Mouse (Mus musculus): ENCODE results near the gene Rtkn. TPM values are rescaled to one million over a fixed set of nuclear protein-coding genes. Genes with fewer than 3 reads are reported as not detected.

The Rtkn gene
- polyA plus RNA-seq (2015; fragmentation: Nextera tagmentation; extraction: Ambion mirVana) = 24.4 and 26.1 TPM in 2 replicates

- no peaks in the 10 kb centered on the region; the same call in 1 of the 2 replicates for H3K36me3 ChIP-seq (ENCODE audit: control insufficient read depth, insufficient read depth, low read length)
- peak; percentile 9; the same call in 1 of the 2 replicates for ATAC-seq
- H3K4me2 ChIP-seq (ENCODE audit: low read depth, low read length) = peak within 1 kb of the TSS; percentile 81
- H3K27me3 ChIP-seq (replicated peaks; ENCODE audit: control insufficient read depth, insufficient read depth, low read length) = no peaks in the 10 kb centered on the region
- no peaks in the 10 kb centered on the region for H3K9me3 ChIP-seq (ENCODE audit: control insufficient read depth, low read length)
- WGBS = 58% methylated on average over 7 of the region's 7 CpGs
- H3K4me1 ChIP-seq (ENCODE audit: control insufficient read depth, insufficient read depth, low read length) = peaks cover 43% of the 10 kb centered on the region
- peak within 1 kb of the TSS; percentile 58 for H3K4me3 ChIP-seq (ENCODE audit: low read length)
- peak within 1 kb of the TSS; percentile 100 for H3K27ac ChIP-seq (ENCODE audit: low read length)
- H3K9ac ChIP-seq (ENCODE audit: low read depth, low read length) = peak within 1 kb of the TSS; percentile 87
Observed at GRCm38 (mm10) chr6:83134951-83135513, at the start of gene Rtkn. Gene Rtkn (plus strand): TSS chr6:83135463.

GRCm38 (mm10) chr6:83086121-83087035 is 48.9 kb upstream of the Rtkn start, which contains the start of gene Lbx2:
Gene Lbx2 (plus strand): TSS chr6:83086367.
- peak within 1 kb of the TSS; percentile 33 for H3K4me2 ChIP-seq (ENCODE audit: low read depth, low read length)
- H3K9me3 ChIP-seq (ENCODE audit: control insufficient read depth, low read length) = no peaks in the 10 kb centered on the region
- H3K9ac ChIP-seq (ENCODE audit: low read depth, low read length) = 0 out of 2 replicates have a peak within 1 kb of the TSS, but pooled peaks have one; percentile 23
- peak within 1 kb of the TSS; percentile 32 for H3K4me3 ChIP-seq (ENCODE audit: low read length)
- peaks cover 70% of the 10 kb centered on the region for H3K27me3 ChIP-seq (replicated peaks; ENCODE audit: control insufficient read depth, insufficient read depth, low read length)
- 4% methylated on average over 42 of the region's 42 CpGs for WGBS
- H3K4me1 ChIP-seq (ENCODE audit: control insufficient read depth, insufficient read depth, low read length) = peaks cover 16% of the 10 kb centered on the region
- peaks cover 4% of the 10 kb centered on the region for H3K36me3 ChIP-seq (ENCODE audit: control insufficient read depth, insufficient read depth, low read length)
- no peak for ATAC-seq
- no peak within 1 kb of the TSS for H3K27ac ChIP-seq (ENCODE audit: low read length)

DNA sequence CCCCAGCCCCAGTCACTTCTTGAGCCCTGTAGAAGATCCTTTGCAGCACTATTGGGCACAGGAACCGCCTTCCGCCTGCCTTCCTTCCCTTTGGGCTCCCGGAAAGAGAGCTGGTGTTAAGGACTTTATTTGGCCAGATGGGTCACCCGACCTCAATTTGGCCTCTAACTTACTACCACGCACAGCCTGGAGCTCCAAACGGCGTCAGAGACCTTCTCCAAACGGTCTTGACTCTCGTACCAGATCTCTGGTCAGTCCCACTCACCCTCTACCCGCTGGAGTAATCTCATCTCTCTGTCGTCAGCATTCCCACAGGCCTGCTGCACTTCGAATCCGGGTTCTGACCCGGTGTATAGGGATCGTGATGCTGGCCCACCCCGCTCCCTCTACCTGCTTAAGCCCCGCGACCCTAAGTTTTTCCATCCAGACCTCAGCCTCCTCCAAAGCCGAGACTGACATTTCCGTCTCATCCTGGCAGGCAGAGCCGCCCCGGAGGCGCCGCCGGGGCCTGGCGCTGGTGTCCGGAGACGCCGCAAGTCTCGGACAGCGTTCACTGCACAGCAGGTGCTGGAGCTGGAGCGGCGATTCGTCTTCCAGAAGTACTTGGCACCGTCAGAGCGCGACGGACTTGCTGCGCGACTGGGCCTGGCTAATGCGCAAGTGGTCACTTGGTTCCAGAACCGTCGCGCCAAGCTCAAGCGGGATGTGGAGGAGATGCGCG is 47.9 kb upstream of the Rtkn start:
- Histone ChIP-seq H3K27ac (ENCODE audit: low read length) (no peak overlapping the region), H3K9me3 (ENCODE audit: control insufficient read depth, low read length) (no peaks in the 10 kb centered on the region), H3K9ac (ENCODE audit: low read depth, low read length) (no peak overlapping the region), H3K27me3 (replicated peaks; ENCODE audit: control insufficient read depth, insufficient read depth, low read length) (peaks cover 69% of the 10 kb centered on the region), H3K4me2 (ENCODE audit: low read depth, low read length) (peak overlapping the region; percentile 33), H3K36me3 (ENCODE audit: control insufficient read depth, insufficient read depth, low read length) (no peaks in the 10 kb centered on the region), H3K4me3 (ENCODE audit: low read length) (peak overlapping the region; percentile 32), H3K4me1 (ENCODE audit: control insufficient read depth, insufficient read depth, low read length) (peaks cover 16% of the 10 kb centered on the region)
- WGBS = 3% methylated on average over 47 of the region's 47 CpGs
- ATAC-seq = no peak

GRCm38 (mm10) chr6:83087926-83088260 is 47.4 kb upstream of the Rtkn start:
- H3K27me3 ChIP-seq (replicated peaks; ENCODE audit: control insufficient read depth, insufficient read depth, low read length) = peaks cover 65% of the 10 kb centered on the region

GRCm38 (mm10) chr6:83092416-83093127 is 42.7 kb upstream of the Rtkn start:
- Histone ChIP-seq H3K4me1 (ENCODE audit: control insufficient read depth, insufficient read depth, low read length) (peaks cover 4% of the 10 kb centered on the region), H3K9me3 (ENCODE audit: control insufficient read depth, low read length) (no peaks in the 10 kb centered on the region), H3K27ac (ENCODE audit: low read length) (no peak overlapping the region), H3K27me3 (replicated peaks; ENCODE audit: control insufficient read depth, insufficient read depth, low read length) (peaks cover 21% of the 10 kb centered on the region), H3K4me2 (ENCODE audit: low read depth, low read length) (no peak overlapping the region), H3K36me3 (ENCODE audit: control insufficient read depth, insufficient read depth, low read length) (no peaks in the 10 kb centered on the region), H3K9ac (ENCODE audit: low read depth, low read length) (no peak overlapping the region), H3K4me3 (ENCODE audit: low read length) (no peak overlapping the region)
- ATAC-seq = no peak
- 33% methylated on average over 6 of the region's 6 CpGs for WGBS

More at GRCm38 (mm10) chr6:83087926-83088260, 47.4 kb upstream of the Rtkn start:
- Histone ChIP-seq H3K9ac (ENCODE audit: low read depth, low read length) (no peak overlapping the region), H3K36me3 (ENCODE audit: control insufficient read depth, insufficient read depth, low read length) (no peaks in the 10 kb centered on the region), H3K4me2 (ENCODE audit: low read depth, low read length) (peak overlapping the region; percentile 33; the same call in 1 of the 2 replicates), H3K4me1 (ENCODE audit: control insufficient read depth, insufficient read depth, low read length) (peaks cover 16% of the 10 kb centered on the region), H3K27ac (ENCODE audit: low read length) (no peak overlapping the region), H3K4me3 (ENCODE audit: low read length) (0 out of 2 replicates have a peak overlapping the region, but pooled peaks have one; percentile 32), H3K9me3 (ENCODE audit: control insufficient read depth, low read length) (no peaks in the 10 kb centered on the region)
- WGBS = 14% methylated on average over 9 of the region's 9 CpGs
- ATAC-seq = no peak

GRCm38 (mm10) chr6:83095968-83096367 is 39.3 kb upstream of the Rtkn start:
- WGBS = 51% methylated on average over 6 of the region's 6 CpGs
- no peak for ATAC-seq
- H3K4me2 ChIP-seq (ENCODE audit: low read depth, low read length) = no peak overlapping the region

GRCm38 (mm10) chr6:83098411-83098810 is 36.9 kb upstream of the Rtkn start:
- H3K36me3 ChIP-seq (ENCODE audit: control insufficient read depth, insufficient read depth, low read length) = no peaks in the 10 kb centered on the region
- no peak overlapping the region for H3K4me3 ChIP-seq (ENCODE audit: low read length)
- peaks cover 16% of the 10 kb centered on the region for H3K4me1 ChIP-seq (ENCODE audit: control insufficient read depth, insufficient read depth, low read length)
- H3K9me3 ChIP-seq (ENCODE audit: control insufficient read depth, low read length) = no peaks in the 10 kb centered on the region
- H3K4me2 ChIP-seq (ENCODE audit: low read depth, low read length) = no peak overlapping the region
- no peak for ATAC-seq
- no peak overlapping the region for H3K27ac ChIP-seq (ENCODE audit: low read length)
- H3K27me3 ChIP-seq (replicated peaks; ENCODE audit: control insufficient read depth, insufficient read depth, low read length) = no peaks in the 10 kb centered on the region
- 54% methylated on average over 2 of the region's 2 CpGs for WGBS
- H3K9ac ChIP-seq (ENCODE audit: low read depth, low read length) = no peak overlapping the region

More at GRCm38 (mm10) chr6:83095968-83096367, 39.3 kb upstream of the Rtkn start:
- Histone ChIP-seq H3K27ac (ENCODE audit: low read length) (no peak overlapping the region), H3K4me3 (ENCODE audit: low read length) (no peak overlapping the region), H3K9me3 (ENCODE audit: control insufficient read depth, low read length) (no peaks in the 10 kb centered on the region), H3K27me3 (replicated peaks; ENCODE audit: control insufficient read depth, insufficient read depth, low read length) (no peaks in the 10 kb centered on the region), H3K9ac (ENCODE audit: low read depth, low read length) (no peak overlapping the region), H3K4me1 (ENCODE audit: control insufficient read depth, insufficient read depth, low read length) (0 out of 2 replicates have a peak, but pooled peaks cover 3% of the 10 kb centered on the region), H3K36me3 (ENCODE audit: control insufficient read depth, insufficient read depth, low read length) (no peaks in the 10 kb centered on the region)

- H3K4me2 ChIP-seq (ENCODE audit: low read depth, low read length) = peak within 1 kb of the TSS; percentile 97
- peak within 1 kb of the TSS; percentile 90 for H3K27ac ChIP-seq (ENCODE audit: low read length)
- no peaks in the 10 kb centered on the region for H3K27me3 ChIP-seq (replicated peaks; ENCODE audit: control insufficient read depth, insufficient read depth, low read length)
- H3K4me3 ChIP-seq (ENCODE audit: low read length) = peak within 1 kb of the TSS; percentile 80
- no peaks in the 10 kb centered on the region for H3K9me3 ChIP-seq (ENCODE audit: control insufficient read depth, low read length)
- ATAC-seq = peak; percentile 89
- no peaks in the 10 kb centered on the region for H3K36me3 ChIP-seq (ENCODE audit: control insufficient read depth, insufficient read depth, low read length)
- H3K9ac ChIP-seq (ENCODE audit: low read depth, low read length) = peak within 1 kb of the TSS; percentile 88
- under 1% methylated on average over 25 of the region's 25 CpGs for WGBS
- peaks cover 18% of the 10 kb centered on the region for H3K4me1 ChIP-seq (ENCODE audit: control insufficient read depth, insufficient read depth, low read length)
Observed at GRCm38 (mm10) chr6:83101316-83101687, 34.0 kb upstream of the Rtkn start, which contains the start of the genes Ccdc142 and Gm42688. Gene Ccdc142 (plus strand): TSS chr6:83101601. Gene Gm42688 (plus strand): TSS chr6:83101617.

Measured in intestine, embryonic 16.5 days (tissue).